Mouse (Mus musculus): ENCODE data around the gene Elavl1. TPM values are rescaled to one million over a fixed set of nuclear protein-coding genes. Genes with fewer than 3 reads are reported as not detected.
"Not testable (repeated sequence)": the region's sequence is repeated elsewhere in the genome, so short reads cannot be mapped to it uniquely, and the experiment has no call there.

Elavl1 gene
- polyA plus RNA-seq, 1 experiment from 2014 or later = 102 TPM

DNA sequence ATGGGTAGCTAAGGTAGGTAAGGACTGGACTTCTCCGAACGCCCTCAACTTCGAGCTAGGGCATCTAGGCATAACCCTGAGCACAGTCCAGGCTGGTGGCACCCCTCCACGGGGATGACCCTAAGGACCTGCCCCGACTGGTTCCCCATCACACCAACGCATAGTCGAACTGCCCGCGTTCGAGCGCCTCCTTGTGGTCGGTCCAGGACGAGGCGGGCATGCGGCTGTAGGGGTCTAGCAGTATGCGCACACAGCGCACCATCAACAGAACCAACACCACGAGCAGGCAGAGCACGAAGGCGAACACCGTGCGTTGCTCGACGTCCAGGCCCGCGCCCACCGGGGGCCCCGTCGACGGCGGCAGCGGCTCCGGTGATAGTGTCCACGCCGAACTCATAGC lies 67.0 kb downstream of the Elavl1 start:
- Histone ChIP-seq H3K27ac (replicated peaks) (peak overlapping the region; percentile 29; the same call in 1 of the 2 replicates), H3K4me1 (replicated peaks) (peaks cover 34% of the 10 kb centered on the region), H3K9ac (peak overlapping the region; percentile 54), H3K4me2 (peak overlapping the region; percentile 100), H3K36me3 (replicated peaks) (peaks cover 61% of the 10 kb centered on the region), H3K9me3 (replicated peaks) (no peaks in the 10 kb centered on the region), H3K4me3 (replicated peaks) (peak overlapping the region; percentile 64), H3K27me3 (no peaks in the 10 kb centered on the region)
- ATAC-seq (ENCODE audit: insufficient read depth) = peak; percentile 26
- WGBS (ENCODE audit: insufficient replicate concordance) = 3% methylated on average over 35 of the region's 35 CpGs

DNA sequence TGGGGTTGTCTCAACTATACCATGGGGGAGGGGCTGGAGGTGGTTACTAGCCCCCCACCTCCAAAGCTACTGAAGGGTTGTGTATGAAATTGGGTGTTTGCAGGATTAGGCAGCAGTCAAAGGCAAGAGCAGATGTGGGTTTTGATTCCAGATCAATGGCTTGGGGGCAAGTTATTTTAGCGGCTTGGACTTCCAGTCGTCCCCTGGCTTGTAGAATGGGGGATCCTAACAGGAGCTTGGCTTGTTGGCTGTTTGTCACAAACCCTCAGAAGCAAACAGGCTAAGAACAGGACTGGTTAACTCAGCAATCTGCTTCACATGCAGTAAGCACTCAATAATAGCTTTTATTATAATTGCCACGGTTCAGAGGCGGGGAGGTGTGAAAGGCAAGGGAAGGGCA lies 67.9 kb downstream of the Elavl1 start:
- no peak overlapping the region for H3K27ac ChIP-seq (replicated peaks)
- ATAC-seq (ENCODE audit: insufficient read depth) = no peak
- H3K36me3 ChIP-seq (replicated peaks) = peaks cover 53% of the 10 kb centered on the region
- no peaks in the 10 kb centered on the region for H3K9me3 ChIP-seq (replicated peaks)
- H3K9ac ChIP-seq = no peak overlapping the region
- 82% methylated on average over 4 of the region's 4 CpGs for WGBS (ENCODE audit: insufficient replicate concordance)
- H3K4me1 ChIP-seq (replicated peaks) = peaks cover 38% of the 10 kb centered on the region
- H3K4me3 ChIP-seq (replicated peaks) = no peak overlapping the region
- H3K4me2 ChIP-seq = no peak overlapping the region
- H3K27me3 ChIP-seq = no peaks in the 10 kb centered on the region

GRCm38 (mm10) chr8:4256911-4257310 lies 68.3 kb downstream of the Elavl1 start:
- H3K4me2 ChIP-seq = no peak overlapping the region
- ATAC-seq (ENCODE audit: insufficient read depth) = no peak
- H3K4me3 ChIP-seq (replicated peaks) = no peak overlapping the region
- no peak overlapping the region for H3K27ac ChIP-seq (replicated peaks)
- H3K9ac ChIP-seq = no peak overlapping the region
- WGBS (ENCODE audit: insufficient replicate concordance) = 60% methylated on average over 4 of the region's 4 CpGs
- H3K36me3 ChIP-seq (replicated peaks) = peaks cover 49% of the 10 kb centered on the region
- H3K9me3 ChIP-seq (replicated peaks) = no peaks in the 10 kb centered on the region
- H3K27me3 ChIP-seq = no peaks in the 10 kb centered on the region
- peaks cover 43% of the 10 kb centered on the region for H3K4me1 ChIP-seq (replicated peaks)

GRCm38 (mm10) chr8:4255471-4255870 lies 69.7 kb downstream of the Elavl1 start:
- 70% methylated on average over 7 of the region's 7 CpGs for WGBS (ENCODE audit: insufficient replicate concordance)

GRCm38 (mm10) chr8:4254001-4254400 lies 71.2 kb downstream of the Elavl1 start:
- Histone ChIP-seq H3K36me3 (replicated peaks) (peaks cover 24% of the 10 kb centered on the region), H3K4me2 (peak overlapping the region; percentile 92), H3K27me3 (no peaks in the 10 kb centered on the region), H3K4me1 (replicated peaks) (peaks cover 44% of the 10 kb centered on the region), H3K9ac (no peak overlapping the region; the same call in 1 of the 2 replicates), H3K9me3 (replicated peaks) (no peaks in the 10 kb centered on the region), H3K27ac (replicated peaks) (no peak overlapping the region), H3K4me3 (replicated peaks) (peak overlapping the region; percentile 92)
- no peak for ATAC-seq (ENCODE audit: insufficient read depth)
- WGBS (ENCODE audit: insufficient replicate concordance) = 71% methylated on average over 6 of the region's 6 CpGs

More at GRCm38 (mm10) chr8:4255471-4255870, 69.7 kb downstream of the Elavl1 start:
- H3K4me2 ChIP-seq; H3K27ac ChIP-seq (replicated peaks); H3K27me3 ChIP-seq; H3K9me3 ChIP-seq (replicated peaks); H3K4me3 ChIP-seq (replicated peaks); H3K9ac ChIP-seq; ATAC-seq (ENCODE audit: insufficient read depth): not testable (repeated sequence)
- H3K4me1 ChIP-seq (replicated peaks) = peaks cover 49% of the 10 kb centered on the region
- H3K36me3 ChIP-seq (replicated peaks) = peaks cover 34% of the 10 kb centered on the region

DNA sequence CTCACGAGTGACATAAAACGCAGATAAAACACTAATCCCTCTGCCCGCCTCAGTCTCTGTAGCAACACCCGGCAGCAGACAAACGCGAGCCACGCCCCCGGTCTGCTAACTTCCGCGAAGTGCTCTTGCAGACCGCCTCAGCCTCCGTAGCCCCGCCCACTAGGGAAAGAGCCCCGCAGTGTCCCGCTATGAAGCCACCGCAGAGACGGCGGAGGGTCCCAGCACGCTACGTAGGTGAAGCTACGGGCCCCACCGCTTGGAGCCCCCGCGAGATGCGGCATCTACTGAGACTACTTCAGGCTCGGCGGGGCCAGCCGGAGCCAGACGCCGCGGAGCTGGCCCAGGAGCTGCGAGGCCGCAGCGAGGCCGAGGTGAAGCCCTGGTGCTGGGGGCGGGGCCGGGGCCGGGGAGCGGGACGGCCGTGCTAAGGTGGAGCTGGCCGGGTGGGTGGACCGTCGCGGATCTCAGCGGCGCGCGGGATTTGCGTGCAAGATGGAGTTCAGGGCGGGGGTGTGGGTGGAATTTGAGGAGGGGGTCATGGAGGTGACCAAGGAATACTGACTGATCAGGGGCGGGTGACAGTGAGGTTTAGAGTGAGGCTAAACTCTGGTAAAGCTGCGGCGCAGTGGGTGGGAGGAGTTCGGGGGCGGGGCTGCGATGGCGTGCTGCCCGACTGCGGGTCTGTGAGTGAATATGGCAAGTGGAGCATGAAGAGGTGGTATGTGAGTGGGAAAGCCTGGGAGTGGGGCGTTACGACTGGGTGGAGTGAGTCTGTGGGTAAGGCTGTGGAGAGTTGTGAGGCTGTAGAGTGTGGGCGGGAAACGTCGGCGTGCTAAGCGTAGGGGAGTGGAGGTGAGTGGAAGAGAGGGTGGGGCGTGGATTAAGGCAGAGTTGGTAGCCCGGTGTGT lies 72.0 kb downstream of the Elavl1 start, which contains the start of gene Snapc2:
Gene Snapc2 (plus strand): TSS at position 147 of the 908 bp plus-strand sequence.
- H3K36me3 ChIP-seq (replicated peaks) = peaks cover 24% of the 10 kb centered on the region
- H3K27me3 ChIP-seq = no peaks in the 10 kb centered on the region
- peak within 1 kb of the TSS; percentile 89 for H3K9ac ChIP-seq
- WGBS (ENCODE audit: insufficient replicate concordance) = under 1% methylated on average over 69 of the region's 69 CpGs
- H3K4me3 ChIP-seq (replicated peaks) = peak within 1 kb of the TSS; percentile 92
- H3K4me2 ChIP-seq = peak within 1 kb of the TSS; percentile 92
- H3K27ac ChIP-seq (replicated peaks) = peak within 1 kb of the TSS; percentile 85
- H3K9me3 ChIP-seq (replicated peaks) = no peaks in the 10 kb centered on the region
- peak; percentile 94 for ATAC-seq (ENCODE audit: insufficient read depth)
- H3K4me1 ChIP-seq (replicated peaks) = peaks cover 36% of the 10 kb centered on the region

- Histone ChIP-seq H3K4me2 (peak overlapping the region; percentile 92), H3K9ac (peak overlapping the region; percentile 89), H3K9me3 (replicated peaks) (no peaks in the 10 kb centered on the region), H3K27me3 (no peaks in the 10 kb centered on the region), H3K4me1 (replicated peaks) (peaks cover 35% of the 10 kb centered on the region), H3K27ac (replicated peaks) (peak overlapping the region; percentile 85; the same call in 1 of the 2 replicates), H3K36me3 (replicated peaks) (peaks cover 29% of the 10 kb centered on the region), H3K4me3 (replicated peaks) (peak overlapping the region; percentile 92)
- WGBS (ENCODE audit: insufficient replicate concordance) = 30% methylated on average over 8 of the region's 8 CpGs
- ATAC-seq (ENCODE audit: insufficient read depth) = no peak
These were observed 73.0 kb downstream of the Elavl1 start for GRCm38 (mm10) chr8:4252116-4252760.

DNA sequence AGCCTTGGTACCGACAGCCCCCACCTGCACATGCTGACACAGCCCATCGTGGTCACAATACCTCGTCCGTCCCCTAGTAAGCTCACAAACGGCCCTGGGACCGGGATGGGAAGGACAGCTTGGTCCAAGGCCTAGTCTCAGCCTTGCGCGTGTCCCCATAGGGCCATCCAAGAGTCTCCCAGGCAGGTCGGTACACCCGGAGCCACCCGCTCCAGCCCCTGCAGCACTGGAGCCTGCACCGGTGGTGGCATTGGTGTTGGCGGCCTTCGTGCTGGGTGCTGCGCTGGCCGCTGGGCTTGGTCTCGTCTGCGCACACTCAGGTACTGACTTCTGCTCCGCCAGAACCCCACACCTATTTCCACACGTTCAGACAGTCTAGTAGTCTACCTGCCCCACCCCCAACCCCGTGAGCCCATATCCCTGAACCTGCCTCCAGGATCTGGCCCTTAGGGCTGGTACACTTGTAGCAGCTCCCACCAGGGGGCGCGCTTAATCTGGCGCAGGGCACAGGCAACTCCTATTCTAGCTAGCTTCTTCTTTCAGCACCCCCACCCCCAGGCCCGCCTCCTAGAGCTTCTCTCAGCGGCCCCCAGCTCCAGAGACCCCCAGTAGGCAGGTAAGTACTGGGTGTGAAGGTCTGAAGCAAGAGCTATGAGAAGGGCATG lies 74.8 kb downstream of the Elavl1 start:
- Histone ChIP-seq H3K27me3 (no peaks in the 10 kb centered on the region), H3K36me3 (replicated peaks) (peaks cover 36% of the 10 kb centered on the region), H3K9ac (no peak overlapping the region), H3K27ac (replicated peaks) (no peak overlapping the region), H3K4me2 (no peak overlapping the region), H3K4me1 (replicated peaks) (peaks cover 42% of the 10 kb centered on the region), H3K4me3 (replicated peaks) (no peak overlapping the region), H3K9me3 (replicated peaks) (no peaks in the 10 kb centered on the region)
- WGBS (ENCODE audit: insufficient replicate concordance) = 43% methylated on average over 26 of the region's 26 CpGs
- ATAC-seq (ENCODE audit: insufficient read depth) = no peak

- no peaks in the 10 kb centered on the region for H3K27me3 ChIP-seq
- H3K27ac ChIP-seq (replicated peaks) = no peak overlapping the region
- no peak overlapping the region for H3K4me2 ChIP-seq
- H3K4me3 ChIP-seq (replicated peaks) = no peak overlapping the region
- H3K36me3 ChIP-seq (replicated peaks) = peaks cover 36% of the 10 kb centered on the region
- H3K9ac ChIP-seq = no peak overlapping the region
- WGBS (ENCODE audit: insufficient replicate concordance) = 57% methylated on average over 29 of the region's 29 CpGs
- no peak for ATAC-seq (ENCODE audit: insufficient read depth)
- H3K4me1 ChIP-seq (replicated peaks) = peaks cover 40% of the 10 kb centered on the region
- H3K9me3 ChIP-seq (replicated peaks) = no peaks in the 10 kb centered on the region
These were observed 76.0 kb downstream of the Elavl1 start for GRCm38 (mm10) chr8:4249213-4249612.

- Histone ChIP-seq H3K4me2 (no peak within 1 kb of the TSS), H3K9ac (no peak within 1 kb of the TSS), H3K27ac (replicated peaks) (no peak within 1 kb of the TSS), H3K9me3 (replicated peaks) (no peaks in the 10 kb centered on the region), H3K4me1 (replicated peaks) (peaks cover 30% of the 10 kb centered on the region), H3K36me3 (replicated peaks) (peaks cover 47% of the 10 kb centered on the region), H3K4me3 (replicated peaks) (no peak within 1 kb of the TSS), H3K27me3 (no peaks in the 10 kb centered on the region)
- no peak for ATAC-seq (ENCODE audit: insufficient read depth)
- 81% methylated on average over 15 of the region's 15 CpGs for WGBS (ENCODE audit: insufficient replicate concordance)
These were observed 77.2 kb downstream of the Elavl1 start, which contains the start of gene Tgfbr3l for GRCm38 (mm10) chr8:4247951-4248540. Tgfbr3l (plus strand) TSS chr8:4248214.
